Mouse (Mus musculus) neural tube, postnatal 0 days (tissue): ENCODE results near the gene Gm8005. TPM values are rescaled to one million over a fixed set of nuclear protein-coding genes. Genes with fewer than 3 reads are reported as not detected.

Experiments used
- polyA plus RNA-seq: library from polyadenylated mRNA; unstranded; fragments of >200 nt; fragmentation: Nextera tagmentation; extraction: Ambion mirVana; gene quantifications from 2 replicates; pipeline ENCODE4 v1.2.1, GENCODE M21; 2015

The Gm8005 gene
- not detected in 2 replicates for polyA plus RNA-seq

DNA sequence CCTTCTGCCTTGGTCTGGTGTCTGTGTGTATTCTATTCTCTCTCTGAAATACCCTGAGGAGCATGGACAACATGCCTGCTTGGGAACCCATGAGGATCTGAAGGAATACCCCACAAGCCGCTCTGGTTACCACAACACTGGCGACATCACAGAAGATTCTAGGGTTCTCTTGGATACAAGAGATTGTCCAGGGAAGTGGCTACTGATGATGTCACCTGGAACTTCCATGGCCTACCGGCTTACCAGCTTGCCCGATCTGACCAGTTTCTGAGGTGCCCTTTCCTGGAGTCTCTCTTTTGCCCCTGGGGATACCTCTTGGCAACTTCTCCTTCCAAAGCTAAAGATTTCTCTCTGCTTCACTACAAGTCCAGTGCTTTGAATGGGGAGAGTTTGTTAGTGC is at the start of gene Gm8005:
Gene Gm8005 (minus strand): TSS at position 101 of the 400 bp plus-strand sequence.

DNA sequence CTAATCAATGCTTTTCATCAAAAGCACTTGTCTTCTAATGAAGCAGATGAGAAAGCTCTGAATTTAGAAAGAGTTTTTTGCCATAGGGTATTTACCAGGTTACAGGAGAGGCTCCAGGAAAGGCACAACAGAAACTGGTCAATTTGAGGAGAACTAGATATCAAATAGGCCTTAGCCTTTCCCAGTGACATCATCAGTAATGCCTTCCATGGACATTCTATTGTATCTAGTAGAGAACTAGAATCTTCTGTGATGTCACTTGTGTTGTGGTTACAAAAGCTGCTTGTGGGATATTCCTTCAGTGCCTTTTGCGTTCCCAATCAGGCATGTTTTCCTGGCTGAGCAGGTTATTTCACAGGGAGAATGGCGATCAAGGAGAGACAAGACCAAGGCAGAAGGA is 24.1 kb upstream of the Gm8005 start, which contains the start of gene Gm8011:
Gene Gm8011 (plus strand): TSS at position 301 of the 400 bp plus-strand sequence.

Other genes starting within 250 kb of the Gm8005 start
- gene Gm3573, start 248.9 kb downstream of the Gm8005 start, polyA plus RNA-seq: not detected in 2 replicates
- not detected in 2 replicates for gene Gm17026, start 179.6 kb downstream of the Gm8005 start, polyA plus RNA-seq
- not detected in 2 replicates for gene Gm9611, start 142.3 kb downstream of the Gm8005 start, polyA plus RNA-seq
- gene Gm7995, start 129.5 kb downstream of the Gm8005 start, polyA plus RNA-seq: not detected in 2 replicates
- not detected in 2 replicates for gene Gm8011, start 24.2 kb upstream of the Gm8005 start, polyA plus RNA-seq
- gene Gm8020, start 62.7 kb upstream of the Gm8005 start, polyA plus RNA-seq: not detected in 2 replicates
- 0.18 TPM in 1 of 2 replicates, not detected in the other for gene Gm8024, start 84.6 kb upstream of the Gm8005 start, polyA plus RNA-seq
- not detected in 2 replicates for gene Gm17124, start 160.2 kb upstream of the Gm8005 start, polyA plus RNA-seq
- not detected in 2 replicates for gene Gm3633, start 202.2 kb upstream of the Gm8005 start, polyA plus RNA-seq
- not detected in 2 replicates for gene Gm10378, start 216.3 kb upstream of the Gm8005 start, polyA plus RNA-seq